Mouse (Mus musculus): ENCODE measurements at regions not wholly inside any gene's neighbourhood (a gene's known extent, or its start where the extent isn't known, plus 50 kb on each side); places are given as distances from the start of the nearest gene placed in this dataset.
"Not testable (repeated sequence)": the region's sequence is repeated elsewhere in the genome, so short reads cannot be mapped to it uniquely, and the experiment has no call there.

DNA sequence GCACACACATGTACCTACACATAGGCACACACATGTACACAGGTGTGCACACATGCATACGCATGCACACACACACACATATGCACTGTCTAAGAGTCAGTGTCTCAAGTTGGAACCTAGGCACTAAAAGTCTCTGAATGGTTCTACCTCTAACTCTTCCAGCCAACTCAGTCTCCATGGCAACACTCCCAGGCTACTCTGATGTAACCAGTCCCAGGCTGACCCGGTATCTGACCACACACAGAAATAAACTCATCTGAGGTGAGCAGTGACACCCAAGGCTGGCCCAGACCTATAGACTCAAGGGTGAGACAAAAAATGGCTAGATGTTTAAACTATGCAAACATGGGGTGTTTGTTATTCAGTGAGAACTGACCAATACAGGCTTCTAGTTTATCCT is 262.1 kb downstream of the Setd4 start:
- DNase-seq (ENCODE audit: low spot score in 2 of 2) = no peak

DNA sequence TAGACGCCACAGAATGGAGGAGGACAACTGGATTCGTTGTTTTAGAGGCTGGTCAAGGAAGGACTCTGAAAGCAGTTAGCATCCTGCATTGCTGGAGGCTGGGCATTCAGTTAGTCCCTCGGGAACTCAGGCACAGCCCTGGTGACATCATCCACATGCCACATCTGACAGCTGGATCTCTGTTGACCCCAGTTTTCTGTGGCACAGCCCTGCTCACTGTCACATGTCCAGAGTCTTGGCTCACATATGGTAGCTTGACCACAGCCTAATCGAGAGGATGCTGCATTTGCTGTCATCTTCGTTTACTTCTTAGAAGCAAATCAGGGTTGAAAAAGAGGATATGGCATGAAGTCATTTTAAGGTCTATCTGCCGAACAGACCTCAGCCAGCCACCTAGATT is 265.1 kb downstream of the Setd4 start:
- DNase-seq (ENCODE audit: low spot score in 2 of 2) = no peak

DNA sequence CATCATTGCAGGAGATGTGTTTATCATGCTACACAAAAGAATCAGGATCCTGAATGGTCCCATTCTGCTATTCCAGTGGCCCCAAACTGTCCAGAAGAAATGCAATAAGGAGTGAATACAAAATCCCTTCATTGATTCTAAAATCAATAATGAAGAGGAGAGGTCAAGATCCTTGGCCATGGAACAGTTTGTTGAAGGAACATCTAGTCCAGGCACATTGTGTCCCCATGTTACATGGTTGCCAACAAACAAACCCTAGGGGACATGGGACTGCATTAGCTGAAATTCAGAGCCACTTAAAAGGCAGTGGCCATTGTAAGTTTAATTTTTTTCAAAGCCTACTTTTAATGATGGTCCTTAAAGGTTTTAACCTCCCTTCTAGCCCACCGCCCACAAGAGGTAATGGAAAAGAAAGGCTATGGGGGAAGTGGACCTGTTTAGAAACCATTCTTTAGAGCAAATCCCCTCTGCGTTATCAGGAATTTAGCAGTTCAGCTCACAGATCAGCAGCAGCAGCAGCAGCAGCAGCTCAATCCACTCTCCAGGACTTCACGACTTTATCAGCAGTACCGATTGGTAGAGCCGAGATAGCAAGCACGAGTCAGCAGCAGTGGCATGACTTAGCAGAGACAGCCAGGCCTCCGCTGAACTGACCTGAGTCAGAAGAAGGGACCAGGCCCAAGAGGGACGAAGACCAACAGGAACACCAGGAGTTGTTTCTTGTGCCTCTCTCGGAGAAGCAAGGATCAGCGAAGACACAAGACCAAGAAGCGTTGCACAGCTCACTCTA is 268.3 kb downstream of the Setd4 start:
- DNase-seq (ENCODE audit: low spot score in 2 of 2) = no peak

DNA sequence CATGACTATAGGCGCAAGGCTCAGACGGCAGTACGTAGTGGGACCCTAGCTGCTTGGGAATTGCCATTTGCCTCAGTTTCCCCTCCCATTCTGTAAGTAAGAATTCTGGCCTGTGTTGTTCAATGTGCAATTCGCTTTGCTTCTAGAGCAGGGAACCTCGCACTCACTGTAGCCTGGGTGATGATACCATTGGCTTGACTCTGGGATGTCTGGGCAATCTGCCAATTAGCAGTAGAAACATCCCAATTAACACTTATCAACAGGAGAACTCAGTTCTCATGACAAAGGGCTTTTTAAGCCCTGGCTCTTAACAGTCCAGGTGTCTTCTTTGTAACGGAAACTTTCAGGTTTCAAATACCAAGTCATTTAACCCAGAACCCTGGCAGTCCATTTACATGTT is 270.2 kb downstream of the Setd4 start:
- DNase-seq (ENCODE audit: low spot score in 2 of 2) = no peak

DNA sequence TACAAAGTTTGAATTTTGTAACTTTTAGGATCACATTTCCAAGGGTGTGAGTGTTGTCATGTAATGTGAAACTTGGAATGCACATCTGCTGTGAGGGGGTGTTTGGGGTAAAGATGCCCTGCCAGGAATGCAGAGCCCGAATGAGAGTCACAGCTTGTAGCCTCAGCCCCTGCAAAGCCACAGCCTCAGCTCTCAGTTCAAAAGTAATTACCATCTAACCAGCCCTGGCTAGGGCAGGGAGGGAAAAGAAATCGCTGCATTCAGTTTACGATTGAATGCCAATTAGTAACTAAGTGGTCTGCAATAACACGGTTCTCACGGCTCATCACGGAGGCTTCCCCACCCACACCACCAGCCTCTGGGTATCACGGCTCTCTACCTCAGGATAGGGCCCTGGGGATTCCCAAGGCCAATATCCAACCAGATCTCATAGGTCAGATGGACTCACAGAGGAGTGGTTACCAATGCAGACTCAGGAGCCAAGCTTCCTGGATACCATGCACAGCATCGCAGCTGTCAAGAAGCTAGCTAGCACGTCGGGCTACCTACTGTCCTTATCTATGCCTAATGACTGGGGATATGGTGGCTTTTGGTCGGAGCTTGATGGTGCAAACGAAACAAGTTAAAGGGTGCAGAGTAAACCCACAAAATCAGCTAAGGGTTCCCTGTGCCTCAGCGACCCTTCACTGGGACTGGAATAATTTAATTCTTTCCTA is 275.0 kb downstream of the Setd4 start:
- DNase-seq (ENCODE audit: low spot score in 2 of 2) = no peak

DNA sequence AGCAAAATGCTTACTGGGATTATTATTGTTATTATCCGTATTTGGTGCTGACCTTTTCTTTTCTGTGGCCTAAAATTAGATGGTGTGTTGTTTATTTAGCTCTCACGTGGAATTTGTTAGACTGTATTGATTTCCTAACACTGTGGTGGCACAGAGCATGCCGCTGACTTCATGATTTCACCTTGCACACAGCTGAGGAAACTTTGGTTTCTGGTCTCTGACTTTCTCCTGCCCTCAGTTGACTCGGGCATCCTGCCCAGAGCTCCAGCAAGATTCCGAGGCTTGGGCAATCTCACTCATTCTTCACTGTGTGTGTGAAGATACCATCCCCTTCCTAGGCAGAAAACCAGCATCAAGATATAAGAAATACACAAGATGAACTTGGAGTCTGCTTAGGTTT is 279.0 kb downstream of the Setd4 start:
- DNase-seq (ENCODE audit: low spot score in 2 of 2) = no peak

DNA sequence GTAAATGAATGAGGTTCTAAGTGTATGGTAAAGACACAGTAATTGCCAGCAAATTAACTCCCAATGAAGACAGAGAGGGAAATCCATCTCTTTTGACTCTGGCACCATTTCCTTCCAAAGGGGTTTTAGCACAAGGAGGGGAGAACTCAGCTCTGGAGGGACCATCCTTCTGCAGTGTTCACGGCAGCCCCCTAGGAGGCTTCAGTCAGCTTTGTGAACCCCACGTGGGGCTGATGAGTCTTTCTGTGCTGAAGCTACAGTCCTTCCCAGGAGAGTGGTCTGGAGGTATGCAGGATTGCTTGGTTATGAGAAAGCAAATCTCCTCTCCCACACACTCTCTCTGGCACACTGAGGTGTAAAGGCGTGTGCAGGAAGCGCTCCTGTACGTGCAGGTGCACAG is 280.7 kb downstream of the Setd4 start:
- no peak for DNase-seq (ENCODE audit: low spot score in 2 of 2)

DNA sequence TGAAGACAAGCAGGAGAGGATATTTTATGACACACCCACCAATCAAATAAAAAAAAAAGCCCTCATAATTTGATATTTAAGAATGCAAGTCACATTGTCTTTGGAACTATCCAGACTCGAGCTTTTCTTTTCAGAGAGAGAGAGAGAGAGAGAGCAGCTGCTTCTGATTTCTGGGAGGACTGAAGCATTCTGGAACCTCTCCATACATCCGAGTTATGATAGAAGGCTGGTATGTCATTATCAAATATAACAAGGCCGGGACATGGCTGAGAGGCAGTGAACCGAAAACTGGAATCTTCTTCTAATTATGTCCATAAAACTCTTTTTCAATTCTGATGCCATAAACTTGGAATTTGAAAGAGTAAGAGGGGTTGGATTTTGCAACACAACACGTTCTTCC is 284.3 kb downstream of the Setd4 start:
- no peak for DNase-seq (ENCODE audit: low spot score in 2 of 2)

DNA sequence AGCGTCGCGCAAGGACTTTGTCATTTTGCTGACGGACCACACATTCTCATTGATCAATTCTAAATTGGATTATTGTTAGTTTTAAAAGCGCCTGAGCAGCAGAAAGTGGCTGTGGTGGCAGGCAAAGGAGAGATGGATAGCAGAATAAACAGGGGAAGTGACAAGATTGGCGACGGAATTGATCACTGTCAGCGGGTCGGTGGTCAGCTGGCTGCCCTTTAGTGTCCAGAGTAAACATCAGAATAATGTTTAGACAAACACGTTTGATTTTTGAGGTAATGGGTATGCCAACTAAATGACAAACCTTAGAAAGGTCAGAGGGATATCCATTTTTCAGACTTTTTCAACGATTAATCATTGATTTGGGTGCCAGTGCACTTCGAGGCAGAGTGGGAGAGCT is 292.2 kb downstream of the Setd4 start:
- DNase-seq (ENCODE audit: low spot score in 2 of 2) = no peak

DNA sequence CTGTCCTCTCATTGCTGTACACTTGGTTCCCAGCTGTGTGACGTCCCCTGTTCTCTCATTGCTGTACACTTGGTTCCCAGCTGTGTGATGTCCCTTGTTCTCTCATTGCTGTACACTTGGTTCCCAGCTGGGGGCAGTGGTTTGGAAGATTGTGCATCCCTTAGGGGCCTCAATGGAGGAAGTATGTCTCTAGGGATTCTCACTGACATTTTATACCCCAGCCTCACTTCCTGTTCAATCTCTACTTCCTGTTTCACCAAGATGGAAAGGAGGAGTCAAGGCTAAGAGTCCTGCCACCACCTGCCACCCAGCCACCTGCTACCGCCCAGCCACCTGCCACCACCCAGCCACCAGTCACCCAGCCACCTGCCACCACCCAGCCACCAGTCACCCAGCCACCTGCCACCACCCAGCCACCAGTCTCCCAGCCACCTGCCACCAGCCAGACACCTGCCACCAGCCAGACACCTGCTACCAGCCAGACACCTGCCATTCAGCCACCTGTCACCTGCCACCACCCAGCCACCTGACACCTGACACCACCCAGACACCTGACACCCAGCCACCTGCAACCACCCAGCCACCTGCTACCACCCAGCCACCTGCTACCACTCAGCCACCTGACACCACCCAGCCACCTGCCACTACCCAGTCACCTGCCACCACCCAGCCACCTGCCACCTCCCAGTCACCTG is 295.1 kb downstream of the Setd4 start:
- no peak for DNase-seq (ENCODE audit: low spot score in 2 of 2)

DNA sequence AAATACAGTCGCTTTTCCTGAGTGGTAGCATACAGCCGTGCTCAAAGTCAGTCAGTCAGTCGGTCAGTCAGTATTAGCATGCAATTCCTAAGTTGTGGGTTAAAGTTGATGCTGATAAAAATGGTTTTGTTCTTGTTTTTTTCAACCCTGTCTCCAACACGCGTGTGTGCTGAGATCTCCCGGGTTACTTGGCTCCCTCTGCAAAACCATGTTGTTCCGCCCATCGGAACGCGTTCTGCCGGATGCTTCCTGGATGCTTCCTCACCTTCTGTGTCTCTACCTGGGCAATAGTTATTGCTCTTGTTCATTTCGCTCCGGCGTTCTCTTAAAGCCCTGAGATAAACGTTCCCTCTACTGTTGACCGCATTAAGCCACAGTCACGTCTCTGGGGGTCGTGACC is 296.9 kb downstream of the Setd4 start:
- no peak for DNase-seq (ENCODE audit: low spot score in 2 of 2)

DNA sequence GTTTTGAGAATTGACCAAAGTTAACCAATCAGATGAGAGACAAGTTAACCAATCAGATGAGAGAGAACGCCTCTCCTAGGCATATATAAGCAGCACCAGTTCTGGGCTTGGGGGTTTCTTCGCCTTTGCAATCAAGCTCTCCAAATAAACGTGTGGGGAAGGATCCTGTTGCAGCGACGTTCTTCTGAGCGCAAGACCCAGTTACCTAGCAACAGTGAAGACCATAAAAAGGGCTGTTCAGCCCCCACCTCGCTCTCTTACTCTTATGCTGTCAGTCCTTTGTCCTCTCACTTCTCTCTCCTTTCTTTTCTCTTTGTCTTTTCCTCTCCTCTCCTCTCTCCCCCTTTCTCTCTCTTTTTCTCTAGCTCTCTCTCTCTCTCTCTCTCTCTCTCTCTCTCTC is 297.7 kb downstream of the Setd4 start:
- DNase-seq (ENCODE audit: low spot score in 2 of 2) = not testable (repeated sequence)

DNA sequence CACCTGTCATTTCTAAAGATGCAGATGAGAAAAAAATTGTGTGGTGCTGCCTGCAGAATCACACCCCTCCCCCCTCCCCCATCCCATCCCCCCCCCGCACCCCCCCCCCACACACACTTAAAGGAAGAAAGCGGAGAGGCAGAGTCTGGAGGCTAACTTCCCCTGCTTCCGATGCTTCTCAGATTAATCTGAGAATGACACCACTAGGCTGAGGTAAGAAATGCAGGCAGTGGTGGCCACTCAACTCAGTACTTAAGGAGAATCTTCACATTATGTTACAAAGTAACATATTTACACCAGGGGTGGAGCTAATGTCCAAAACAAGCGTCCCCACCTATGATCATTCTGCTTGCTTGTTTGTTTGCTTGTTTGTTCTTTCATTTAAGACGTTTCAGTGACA is 309.4 kb downstream of the Setd4 start:
- no peak for DNase-seq (ENCODE audit: low spot score in 2 of 2)

DNA sequence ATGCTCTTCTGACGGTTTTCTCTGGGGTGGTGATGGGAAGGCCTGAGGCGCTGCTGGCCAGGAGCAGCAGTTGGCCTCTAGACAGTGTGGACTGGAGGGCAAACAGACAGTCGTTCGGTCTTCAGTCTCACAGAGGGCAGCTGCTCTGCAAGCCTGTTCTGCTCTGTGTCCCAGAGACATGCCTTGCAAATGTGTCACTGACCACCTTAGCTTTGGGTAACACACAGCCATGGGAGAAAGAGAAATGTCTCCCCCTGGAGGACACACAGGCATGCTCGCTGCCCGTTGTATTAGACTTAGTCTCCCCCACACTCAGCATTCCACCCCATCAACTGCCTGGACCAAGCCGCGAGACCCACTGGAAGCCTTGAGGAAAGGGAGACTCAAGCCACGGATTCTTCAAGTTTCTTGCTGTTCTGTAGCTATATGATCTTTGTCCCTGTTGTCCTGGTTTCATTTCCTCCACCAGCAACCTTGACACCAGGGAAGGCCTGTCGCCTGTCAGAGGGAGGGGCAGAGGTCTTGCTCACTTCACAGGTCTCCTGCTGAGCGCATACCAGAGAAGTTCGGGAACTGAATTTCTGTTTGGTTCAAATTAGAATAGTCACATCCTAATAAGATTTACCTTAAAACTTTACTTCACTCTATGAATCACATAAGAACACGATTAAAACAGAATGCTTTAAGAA is 310.8 kb downstream of the Setd4 start:
- DNase-seq (ENCODE audit: low spot score in 2 of 2) = peak; percentile 24 to 62

DNA sequence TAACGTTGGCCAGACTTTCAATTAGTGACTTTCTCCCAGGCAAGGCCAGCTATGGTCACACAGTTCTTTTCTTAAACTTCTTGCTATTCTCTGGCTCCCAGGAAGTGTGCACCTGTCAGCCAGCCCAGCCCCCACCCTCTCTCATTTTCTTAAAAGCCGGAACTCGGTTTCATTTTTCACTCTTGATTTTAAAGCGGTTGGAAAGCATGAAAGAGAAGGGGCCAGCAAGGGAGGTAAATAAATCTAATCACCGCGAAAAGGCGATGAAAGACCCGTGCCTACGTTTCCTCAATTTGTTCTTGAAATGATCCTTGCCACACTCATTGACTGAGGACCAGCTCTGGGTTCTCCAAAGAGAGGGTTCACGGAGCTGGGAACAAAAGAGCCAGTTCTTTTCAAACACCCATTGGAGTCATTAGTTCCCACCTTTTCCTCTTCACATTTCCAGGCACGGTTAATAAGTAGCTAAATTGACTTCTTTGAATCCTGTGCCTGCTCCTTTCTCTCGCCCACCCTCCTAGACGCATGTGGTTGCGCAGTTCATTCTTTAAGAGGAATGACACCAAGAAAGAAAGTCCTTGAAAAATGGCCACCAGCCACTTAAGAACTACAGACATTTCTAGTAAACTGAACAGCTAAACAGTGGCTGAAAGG is 311.6 kb downstream of the Setd4 start:
- no peak for DNase-seq (ENCODE audit: low spot score in 2 of 2)

DNA sequence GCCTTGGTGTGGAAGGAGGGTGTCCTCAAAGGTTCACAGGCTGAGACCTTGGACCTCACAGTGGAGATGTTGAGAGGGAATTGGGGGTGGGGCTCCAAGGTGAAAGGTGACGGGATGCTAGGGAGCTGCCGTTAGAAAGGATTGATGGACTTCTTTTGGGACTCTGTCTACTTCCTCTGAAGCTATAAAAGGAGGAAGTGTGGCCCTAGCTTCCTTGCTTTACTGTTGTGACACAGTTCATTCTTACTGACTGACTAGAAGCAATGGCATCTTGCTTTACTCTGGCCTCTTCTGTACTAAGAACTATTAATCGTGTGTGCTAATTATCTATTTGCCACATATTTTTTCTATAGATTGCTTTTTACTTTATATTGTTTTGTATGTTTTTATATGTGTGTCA is 315.8 kb downstream of the Setd4 start:
- DNase-seq (ENCODE audit: low spot score in 2 of 2) = no peak

DNA sequence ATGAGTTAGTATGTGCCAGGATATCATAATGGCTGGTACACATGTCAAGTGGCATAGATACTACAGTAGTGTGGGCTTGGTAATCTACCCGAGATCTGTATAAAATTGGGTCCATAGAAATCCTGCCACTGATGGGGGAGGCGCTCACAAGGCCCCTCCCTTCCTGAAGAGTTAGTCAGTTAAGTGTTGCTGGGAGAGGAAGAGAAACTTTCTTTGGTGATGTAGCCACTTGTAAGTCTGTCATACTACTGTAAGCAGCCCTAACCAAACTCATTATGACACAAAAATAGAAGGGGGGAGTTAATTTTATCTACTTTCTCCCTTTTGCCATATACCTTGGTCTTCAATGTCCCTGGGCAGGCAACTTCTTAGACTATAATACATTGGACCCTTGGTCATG is 316.3 kb downstream of the Setd4 start:
- DNase-seq (ENCODE audit: low spot score in 2 of 2) = no peak

DNA sequence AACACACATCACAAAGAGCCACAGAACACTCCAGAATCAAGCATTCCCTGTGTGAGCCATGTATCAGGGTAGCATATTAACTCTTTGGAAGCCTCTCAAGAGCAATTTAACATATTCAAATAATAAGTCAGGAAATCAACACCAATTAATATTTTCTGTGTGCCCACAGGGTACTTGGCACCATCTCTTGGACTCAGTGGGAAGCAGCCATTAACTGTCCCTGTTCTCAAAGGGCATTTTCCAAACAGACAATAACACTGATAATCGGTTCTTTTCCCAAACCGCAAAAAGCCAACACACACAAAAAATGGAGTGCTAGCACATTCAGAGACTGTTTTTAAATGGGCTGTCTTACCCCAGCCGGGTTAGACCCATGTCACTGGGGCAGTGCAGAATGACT is 317.0 kb downstream of the Setd4 start:
- no peak for DNase-seq (ENCODE audit: low spot score in 2 of 2)

DNA sequence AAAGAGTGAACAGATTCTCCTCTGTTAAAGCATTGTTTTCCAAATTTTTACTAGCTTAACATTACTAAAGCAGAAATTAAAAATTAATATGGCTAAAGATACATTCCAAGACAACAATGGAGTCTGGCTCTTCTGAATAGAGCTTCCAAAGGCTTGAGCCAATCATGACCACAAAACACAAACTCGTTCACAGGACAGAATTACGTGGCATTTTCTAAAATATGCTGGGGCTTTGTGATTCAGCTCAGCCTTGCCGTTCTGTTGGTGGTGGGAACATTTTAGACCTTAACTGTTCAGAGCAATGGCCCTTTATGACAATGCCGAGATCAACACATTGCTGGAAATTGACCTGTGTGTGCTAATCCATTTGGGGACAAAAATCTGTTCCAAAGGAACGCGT is 318.7 kb downstream of the Setd4 start:
- no peak for DNase-seq (ENCODE audit: low spot score in 2 of 2)

DNA sequence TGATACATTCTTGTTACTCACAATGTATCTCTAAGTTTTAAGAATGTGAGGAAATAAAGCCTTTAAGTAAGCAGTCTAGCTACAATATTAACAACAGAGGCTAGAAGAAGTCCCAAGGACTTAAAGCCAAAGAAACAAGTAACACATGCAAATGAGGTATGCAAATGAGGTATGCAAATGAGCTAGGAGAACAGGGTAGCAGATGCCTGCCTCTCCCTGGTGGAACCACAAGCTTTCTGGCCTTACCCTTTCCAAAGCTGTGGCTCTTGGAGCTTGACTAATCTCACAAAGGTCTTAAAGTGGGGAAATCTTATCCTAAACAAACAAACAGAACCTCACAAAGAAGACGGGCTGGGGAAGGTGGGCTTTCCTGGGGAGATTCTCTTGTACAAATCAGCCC is 322.1 kb downstream of the Setd4 start:
- DNase-seq (ENCODE audit: low spot score in 2 of 2) = no peak

DNA sequence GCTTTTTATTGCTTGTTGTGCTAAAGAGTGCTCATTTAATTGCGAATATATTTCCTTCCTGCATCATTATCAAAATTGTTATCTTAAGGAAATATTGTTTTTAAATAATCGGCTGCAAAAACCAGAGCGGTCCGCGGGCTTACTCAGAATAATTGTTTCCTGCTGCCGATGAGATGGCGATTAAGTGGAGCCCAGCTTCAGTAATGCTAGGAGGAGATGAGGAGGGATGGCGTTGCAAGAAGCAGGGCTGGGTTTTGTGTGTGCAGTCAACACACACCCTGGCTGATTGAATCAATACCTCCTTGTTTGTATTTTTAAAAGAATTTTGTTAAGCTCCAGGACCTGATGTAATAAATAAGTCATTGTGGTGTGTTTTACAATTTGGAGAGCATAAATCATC is 331.2 kb downstream of the Setd4 start:
- DNase-seq (ENCODE audit: low spot score in 2 of 2) = no peak

DNA sequence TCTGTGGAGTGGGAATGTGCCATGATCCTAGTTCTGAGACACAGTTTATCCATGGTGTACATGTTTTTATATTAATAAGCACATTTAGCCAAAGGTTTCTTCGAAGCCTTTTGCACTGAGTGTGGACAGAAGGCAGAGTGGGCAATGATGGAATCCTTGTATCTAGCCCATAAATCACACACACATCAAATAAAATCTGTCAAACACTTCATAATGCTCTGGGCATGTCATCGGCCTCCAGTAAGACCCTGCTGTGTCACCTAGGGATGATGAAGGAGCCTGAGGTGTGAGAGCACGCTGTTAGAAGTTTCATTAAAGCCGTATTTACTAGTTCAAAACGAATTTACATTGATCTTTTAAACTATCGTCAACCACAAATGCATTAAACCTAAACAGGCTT is 331.7 kb downstream of the Setd4 start:
- DNase-seq (ENCODE audit: low spot score in 2 of 2) = no peak

Measured in spleen, postnatal 10 days (tissue).